Mouse (Mus musculus) lung, adult 2 months (tissue): Measurements from ENCODE around the gene Ror2.

ENCODE experiments used
- CTCF ChIP-seq: fragments of 200-500 bp; IDR thresholded peaks from 2 replicates; pipeline ENCODE4 v1.5.1; 2011; ENCODE audit warnings: mild to moderate bottlenecking, low read length, control low read depth; ENCODE audit not compliant: insufficient read depth
- POLR2A ChIP-seq: fragments of 200-500 bp; IDR thresholded peaks from 2 replicates; pipeline ENCODE4 v1.6.1; 2011; ENCODE audit warnings: low read depth, mild to moderate bottlenecking, control low read depth, low read length, borderline replicate concordance; ENCODE audit errors: extremely low read depth

GRCm38 (mm10) chr13:53234844-53235243 lies 51.1 kb downstream of the Ror2 start:
- no peak for TF ChIP-seq CTCF
- TF ChIP-seq POLR2A = no peak
